Mouse (Mus musculus) MEL (cell line): Measurements from ENCODE around the gene Tmem206. TPM values are rescaled to one million over a fixed set of nuclear protein-coding genes. Genes with fewer than 3 reads are reported as not detected.

Experiments used
- DNase-seq: peaks from one replicate; pipeline ENCODE4 v3.0.0; 2011; ENCODE audit warnings: low read depth, low spot score
- H3K27ac ChIP-seq: 2 replicates; pipeline ENCODE4 v1.5.1; 2012; ENCODE audit warnings: low read depth, mild to moderate bottlenecking, control low read depth, low read length, moderate library complexity; ENCODE audit not compliant: control insufficient read depth
- H3K27me3 ChIP-seq, 2 experiments: fragments of 150-350 bp in 1 of 2; sonication (generic) in 1 of 2; 2 replicates each; pipeline ENCODE4 v1.6.1; 2012; ENCODE audit warnings: low read length in 2 of 2, mild to moderate bottlenecking in 2 of 2, improper control_type of control experiment in 1 of 2, moderate library complexity in 1 of 2; ENCODE audit not compliant: insufficient read depth in 2 of 2, control insufficient read depth in 1 of 2
- H3K36me3 ChIP-seq, 2 experiments: 2 replicates each; pipeline ENCODE4 v1.6.1; 2012 to 2014; ENCODE audit warnings: low read length in 2 of 2, improper control_type of control experiment in 1 of 2, inconsistent platforms in 1 of 2, mild to moderate bottlenecking in 1 of 2; ENCODE audit not compliant: insufficient read depth in 2 of 2, control insufficient read depth in 1 of 2
- H3K4me1 ChIP-seq, 2 experiments: fragments of 150-350 bp in 1 of 2; sonication (generic) in 1 of 2; 2 replicates each; pipeline ENCODE4 v1.6.1; 2012; ENCODE audit warnings: low read length in 2 of 2, improper control_type of control experiment in 1 of 2, mild to moderate bottlenecking in 1 of 2; ENCODE audit not compliant: insufficient read depth in 2 of 2, control insufficient read depth in 1 of 2
- H3K4me3 ChIP-seq, 2 experiments: fragments of 150-350 bp in 1 of 2; sonication (generic) in 1 of 2; 2 replicates each; pipeline ENCODE4 v1.5.1; 2012; ENCODE audit warnings: low read depth in 2 of 2, low read length in 2 of 2, mild to moderate bottlenecking in 2 of 2, moderate library complexity in 2 of 2, control low read depth in 1 of 2, improper control_type of control experiment in 1 of 2; ENCODE audit not compliant: control insufficient read depth in 1 of 2, insufficient read depth in 1 of 2
- H3K79me2 ChIP-seq: 2 replicates; pipeline ENCODE4 v1.6.1; 2012; ENCODE audit warnings: mild to moderate bottlenecking, low read length, moderate library complexity; ENCODE audit not compliant: control insufficient read depth, poor library complexity, insufficient read depth
- H3K9ac ChIP-seq: 2 replicates; pipeline ENCODE4 v1.6.1; 2012; ENCODE audit warnings: low read depth, mild to moderate bottlenecking, control low read depth, low read length, moderate library complexity; ENCODE audit not compliant: control insufficient read depth, poor library complexity, severe bottlenecking
- H3K9me3 ChIP-seq: fragments of 150-350 bp; sonication (generic); replicated peaks from 2 replicates; pipeline ENCODE4 v1.6.1; 2012; ENCODE audit warnings: mild to moderate bottlenecking, low read length, improper control_type of control experiment, moderate library complexity; ENCODE audit not compliant: insufficient read depth
- BHLHE40 ChIP-seq: IDR thresholded peaks from 2 replicates; pipeline ENCODE4 v1.6.1; 2012; ENCODE audit warnings: low read depth, mild to moderate bottlenecking, inconsistent platforms, low read length, improper control_type of control experiment, borderline replicate concordance
- CHD1 ChIP-seq: IDR thresholded peaks from 2 replicates; pipeline ENCODE4 v1.6.1; 2012; ENCODE audit warnings: low read depth, mild to moderate bottlenecking, inconsistent platforms, low read length, improper control_type of control experiment
- CHD2 ChIP-seq: IDR thresholded peaks from 2 replicates; pipeline ENCODE4 v1.6.1; 2011; ENCODE audit warnings: low read length, improper control_type of control experiment
- CTCF ChIP-seq, 3 experiments: IDR thresholded peaks in 2 of 3; conservative IDR thresholded peaks in 1 of 3; 2 replicates each; pipeline ENCODE4 v1.5.1; 2011 to 2012; ENCODE audit warnings: low read length in 3 of 3, low read depth in 2 of 3, mild to moderate bottlenecking in 2 of 3, improper control_type of control experiment in 1 of 3, inconsistent platforms in 1 of 3, mixed read lengths in 1 of 3, moderate library complexity in 1 of 3; ENCODE audit not compliant: control insufficient read depth in 1 of 3, insufficient read depth in 1 of 3, poor library complexity in 1 of 3, severe bottlenecking in 1 of 3
- E2F4 ChIP-seq: IDR thresholded peaks from 2 replicates; pipeline ENCODE4 v1.6.1; 2011; ENCODE audit warnings: low read depth, low read length, improper control_type of control experiment, borderline replicate concordance
- ELF1 ChIP-seq: IDR thresholded peaks from 2 replicates; pipeline ENCODE4 v1.6.1; 2014; ENCODE audit warnings: low read depth, mild to moderate bottlenecking, inconsistent platforms, low read length, improper control_type of control experiment, moderate library complexity
- EP300 ChIP-seq, 2 experiments: IDR thresholded peaks; 2 replicates each; pipeline ENCODE4 v1.6.1; 2011; ENCODE audit warnings: improper control_type of control experiment in 2 of 2, low read length in 2 of 2, low read depth in 1 of 2, mild to moderate bottlenecking in 1 of 2
- ETS1 ChIP-seq: IDR thresholded peaks from 2 replicates; pipeline ENCODE4 v1.6.1; 2012; ENCODE audit warnings: low read depth, mild to moderate bottlenecking, inconsistent platforms, low read length, improper control_type of control experiment, moderate library complexity
- GABPA ChIP-seq: IDR thresholded peaks from 2 replicates; pipeline ENCODE4 v1.6.1; 2012; ENCODE audit warnings: low read depth, mild to moderate bottlenecking, inconsistent platforms, low read length, improper control_type of control experiment, moderate library complexity
- GATA1 ChIP-seq: IDR thresholded peaks from 2 replicates; pipeline ENCODE4 v1.6.1; 2011; ENCODE audit warnings: low read depth, low read length, improper control_type of control experiment
- HCFC1 ChIP-seq: IDR thresholded peaks from 2 replicates; pipeline ENCODE4 v1.6.1; 2012; ENCODE audit warnings: low read depth, mild to moderate bottlenecking, inconsistent platforms, low read length, improper control_type of control experiment, moderate library complexity
- JUND ChIP-seq: IDR thresholded peaks from 2 replicates; pipeline ENCODE4 v1.6.1; 2011; ENCODE audit warnings: low read depth, mild to moderate bottlenecking, improper control_type of control experiment, low read length
- KAT2A ChIP-seq: conservative IDR thresholded peaks from 2 replicates; pipeline ENCODE4 v1.6.1; 2012; ENCODE audit warnings: low read depth, low read length, improper control_type of control experiment, inconsistent platforms
- MAFK ChIP-seq: IDR thresholded peaks from 2 replicates; pipeline ENCODE4 v1.6.1; 2011; ENCODE audit warnings: low read depth, mild to moderate bottlenecking, low read length, improper control_type of control experiment, borderline replicate concordance
- MAX ChIP-seq: IDR thresholded peaks from 2 replicates; pipeline ENCODE4 v1.6.1; 2011; ENCODE audit warnings: low read length, improper control_type of control experiment
- MAZ ChIP-seq: IDR thresholded peaks from 2 replicates; pipeline ENCODE4 v1.6.1; 2012; ENCODE audit warnings: low read depth, mild to moderate bottlenecking, inconsistent platforms, low read length, improper control_type of control experiment
- MEF2A ChIP-seq: IDR thresholded peaks from 2 replicates; pipeline ENCODE4 v1.6.1; 2014; ENCODE audit warnings: low read depth, mild to moderate bottlenecking, inconsistent platforms, low read length, improper control_type of control experiment; ENCODE audit not compliant: poor library complexity, insufficient replicate concordance, severe bottlenecking; ENCODE audit errors: extremely low read depth
- MXI1 ChIP-seq: IDR thresholded peaks from 2 replicates; pipeline ENCODE4 v1.6.1; 2011; ENCODE audit warnings: mild to moderate bottlenecking, low read depth, low read length, improper control_type of control experiment
- MYB ChIP-seq: IDR thresholded peaks from 2 replicates; pipeline ENCODE4 v1.6.1; 2011; ENCODE audit warnings: mild to moderate bottlenecking, low read depth, low read length, improper control_type of control experiment
- NRF1 ChIP-seq: IDR thresholded peaks from 2 replicates; pipeline ENCODE4 v1.6.1; 2014; ENCODE audit warnings: low read depth, mild to moderate bottlenecking, inconsistent platforms, low read length, improper control_type of control experiment, moderate library complexity; ENCODE audit not compliant: poor library complexity, insufficient read depth, severe bottlenecking
- POLR2A ChIP-seq, 2 experiments: IDR thresholded peaks; 2 replicates each; pipeline ENCODE4 v1.6.1; 2011 to 2012; ENCODE audit warnings: low read length in 2 of 2, mild to moderate bottlenecking in 2 of 2, control low read depth in 1 of 2, improper control_type of control experiment in 1 of 2, low read depth in 1 of 2, moderate library complexity in 1 of 2; ENCODE audit not compliant: control insufficient read depth in 1 of 2, insufficient read depth in 1 of 2, poor library complexity in 1 of 2
- POLR2AphosphoS2 ChIP-seq: IDR thresholded peaks from 2 replicates; pipeline ENCODE4 v1.6.1; 2011; ENCODE audit warnings: low read length, improper control_type of control experiment
- POLR2AphosphoS5 ChIP-seq: IDR thresholded peaks from 2 replicates; pipeline ENCODE4 v1.6.1; 2012; ENCODE audit warnings: low read depth, borderline replicate concordance, mild to moderate bottlenecking, inconsistent platforms, low read length, moderate library complexity, mixed read lengths
- RAD21 ChIP-seq: IDR thresholded peaks from 2 replicates; pipeline ENCODE4 v1.6.1; 2011; ENCODE audit warnings: mild to moderate bottlenecking, low read depth, low read length, improper control_type of control experiment
- RCOR1 ChIP-seq: IDR thresholded peaks from 2 replicates; pipeline ENCODE4 v1.6.1; 2012; ENCODE audit warnings: low read depth, mild to moderate bottlenecking, inconsistent platforms, low read length, improper control_type of control experiment
- SIN3A ChIP-seq: IDR thresholded peaks from 2 replicates; pipeline ENCODE4 v1.6.1; 2012; ENCODE audit warnings: low read length, improper control_type of control experiment, inconsistent platforms
- SMC3 ChIP-seq: IDR thresholded peaks from 2 replicates; pipeline ENCODE4 v1.6.1; 2011; ENCODE audit warnings: low read depth, low read length, improper control_type of control experiment
- TAL1 ChIP-seq: IDR thresholded peaks from 2 replicates; pipeline ENCODE4 v1.6.1; 2012; ENCODE audit warnings: mild to moderate bottlenecking, inconsistent platforms, low read length, moderate library complexity, mixed read lengths
- TBP ChIP-seq: IDR thresholded peaks from 2 replicates; pipeline ENCODE4 v1.8.0; 2011; ENCODE audit warnings: low read depth, low read length, improper control_type of control experiment
- TCF12 ChIP-seq: IDR thresholded peaks from 2 replicates; pipeline ENCODE4 v1.6.1; 2014; ENCODE audit warnings: low read depth, mild to moderate bottlenecking, inconsistent platforms, low read length, improper control_type of control experiment, moderate library complexity
- UBTF ChIP-seq: IDR thresholded peaks from 2 replicates; pipeline ENCODE4 v1.6.1; 2012; ENCODE audit warnings: low read depth, mild to moderate bottlenecking, inconsistent platforms, low read length, improper control_type of control experiment, moderate library complexity, borderline replicate concordance; ENCODE audit not compliant: insufficient read depth
- USF1 ChIP-seq: IDR thresholded peaks from 2 replicates; pipeline ENCODE4 v1.6.1; 2014; ENCODE audit warnings: low read depth, mild to moderate bottlenecking, inconsistent platforms, low read length, improper control_type of control experiment, moderate library complexity
- USF2 ChIP-seq, 2 experiments: IDR thresholded peaks; 2 replicates each; pipeline ENCODE4 v1.6.1; 2011 to 2012; ENCODE audit warnings: improper control_type of control experiment in 2 of 2, low read length in 2 of 2, borderline replicate concordance in 1 of 2, inconsistent platforms in 1 of 2, low read depth in 1 of 2, mild to moderate bottlenecking in 1 of 2; ENCODE audit not compliant: insufficient read depth in 1 of 2
- ZC3H11A ChIP-seq: IDR thresholded peaks from 2 replicates; pipeline ENCODE4 v1.6.1; 2012; ENCODE audit warnings: low read depth, mild to moderate bottlenecking, inconsistent platforms, low read length, improper control_type of control experiment
- ZKSCAN1 ChIP-seq: IDR thresholded peaks from 2 replicates; pipeline ENCODE4 v1.6.1; 2012; ENCODE audit warnings: low read depth, mild to moderate bottlenecking, inconsistent platforms, low read length, improper control_type of control experiment, moderate library complexity
- ZMIZ1 ChIP-seq: IDR thresholded peaks from 2 replicates; pipeline ENCODE4 v1.6.1; 2012; ENCODE audit warnings: low read depth, mild to moderate bottlenecking, inconsistent platforms, low read length, improper control_type of control experiment, moderate library complexity
- ZNF384 ChIP-seq: IDR thresholded peaks from 2 replicates; pipeline ENCODE4 v1.6.1; 2012; ENCODE audit warnings: low read depth, mild to moderate bottlenecking, inconsistent platforms, low read length, improper control_type of control experiment
- polyA plus RNA-seq, 2 experiments: library from polyadenylated mRNA; stranded (reverse) in 1 of 2; unstranded in 1 of 2; fragments of >175 nt in 1 of 2; fragments of >200 nt in 1 of 2; gene quantifications; 2 replicates each; pipeline versions ENCODE4 v1.2.1 to v1.2.4; 2012; ENCODE audit warnings: low replicate concordance in 2 of 2, low read depth in 1 of 2; ENCODE audit not compliant: insufficient read length in 2 of 2, insufficient read depth in 1 of 2, missing spikeins in 1 of 2
- total RNA-seq: library from RNA; depleted of rRNA; stranded (reverse); fragments of 300-350 nt; gene quantifications from 2 replicates; pipeline ENCODE4 v1.2.3, GENCODE M21; 2012

Gene Tmem206
- total and polyA plus RNA-seq, 3 experiments = 14.3 to 16.2 TPM; not detected in 1

- Histone ChIP-seq H3K36me3 (no peaks in the 10 kb centered on the region; a peak in 1 of 4 replicates), H3K27ac (no peak overlapping the region), H3K27me3 (no peaks in the 10 kb centered on the region), H3K4me1 (peaks cover 0 to 8% of the 10 kb centered on the region in 2 experiments; a peak in 2 of 4 replicates), H3K79me2 (no peaks in the 10 kb centered on the region; the same call in 1 of the 2 replicates), H3K9ac (peak overlapping the region; percentile 70), H3K9me3 (no peaks in the 10 kb centered on the region), H3K4me3 (peak overlapping the region; percentile 67 to 92)
- peak; percentile 89 for DNase-seq
- TF ChIP-seq TBP (no peak; the same call in 1 of the 2 replicates), KAT2A (no peak), MAZ (peak; percentile 79; the same call in 1 of the 2 replicates), USF1 (no peak), HCFC1 (no peak; the same call in 1 of the 2 replicates), MEF2A (no peak), POLR2AphosphoS5 (no peak), ETS1 (no peak), ZC3H11A (peak; percentile 63), ELF1 (peak; percentile 41; the same call in 1 of the 2 replicates), CHD2 (no peak), USF2 (IDR thresholded peaks at IDR 0.05; ENCODE audit: borderline replicate concordance in 1 of 2, insufficient read depth in 1 of 2, low read depth in 1 of 2, low read length in 2 of 2) (no peak), ZMIZ1 (peak; percentile 51; the same call in 1 of the 2 replicates), JUND (no peak), TAL1 (no peak), POLR2A (IDR thresholded peaks at IDR 0.05; ENCODE audit: control insufficient read depth in 1 of 2, insufficient read depth in 1 of 2, low read depth in 1 of 2, low read length in 2 of 2, poor library complexity in 1 of 2) (peak in 1 of 2 experiments; percentile 50; a peak in 1 of 4 replicates), MXI1 (peak; percentile 45; the same call in 1 of the 2 replicates), TCF12 (no peak; the same call in 1 of the 2 replicates), MAX (no peak), SIN3A (peak; percentile 69), CTCF (IDR thresholded peaks at IDR 0.05 in 2 of 3, conservative IDR thresholded peaks at IDR 0.05 in 1 of 3; ENCODE audit: control insufficient read depth in 1 of 3, insufficient read depth in 1 of 3, low read depth in 2 of 3, low read length in 3 of 3, poor library complexity in 1 of 3, severe bottlenecking in 1 of 3) (peak; percentile 83 to 97 (median 92)), ZKSCAN1 (no peak), UBTF (no peak), E2F4 (no peak), MAFK (no peak), SMC3 (peak; percentile 73), RAD21 (peak; percentile 78), NRF1 (no peak), CHD1 (no peak), GATA1 (no peak), BHLHE40 (no peak), RCOR1 (no peak), POLR2AphosphoS2 (peak; percentile 29; the same call in 1 of the 2 replicates), EP300 (IDR thresholded peaks at IDR 0.05; ENCODE audit: low read depth in 1 of 2, low read length in 2 of 2) (no peak), MYB (no peak), ZNF384 (no peak), GABPA (no peak)
Observed at GRCm38 (mm10) chr1:191312513-191312941, 13.2 kb upstream of the Tmem206 start.
